Mouse (Mus musculus) small intestine, adult 2 months (tissue): ENCODE data around the gene Pik3r6.

Experiments
- CTCF ChIP-seq: fragments of 200-500 bp; IDR thresholded peaks from 2 replicates; pipeline ENCODE4 v1.5.1; 2012; ENCODE audit warnings: low read depth, mild to moderate bottlenecking, control low read depth, inconsistent platforms, low read length, moderate library complexity, mixed read lengths; ENCODE audit not compliant: insufficient replicate concordance, insufficient read length; ENCODE audit errors: extremely low read depth
- POLR2A ChIP-seq: fragments of 200-500 bp; IDR thresholded peaks from 2 replicates; pipeline ENCODE4 v1.6.1; 2012; ENCODE audit warnings: low read depth, mild to moderate bottlenecking, control low read depth, inconsistent platforms, low read length, moderate library complexity

GRCm38 (mm10) chr11:68467441-68467840, 35.4 kb upstream of the Pik3r6 start:
- TF ChIP-seq CTCF (no peak), POLR2A (no peak)
